Mouse (Mus musculus): ENCODE data around the gene Ccdc15.

Gene Ccdc15
- long read RNA-seq, experiment 1, partial matches to known transcripts, result 2 of 3 reads
- long read RNA-seq, experiment 1, other reads (novel, unspliced or antisense), result 1 of 3 reads
- long read RNA-seq, experiment 2, partial matches to known transcripts, result 6 of 7 reads
- long read RNA-seq, experiment 2, other reads (novel, unspliced or antisense), result 1 of 7 reads

GRCm38 (mm10) chr9:37347988-37348642 lies at the start of gene Ccdc15:
Gene Ccdc15, minus strand, starts transcription at chr9:37348432.
- intact Hi-C loops (cut with DNase I), result no loop called here

- intact Hi-C loops (cut with DNase I), result no loop called here
Measured at GRCm38 (mm10) chr9:37393482-37394131, 45.4 kb upstream of the Ccdc15 start.

GRCm38 (mm10) chr9:37392071-37392470 lies 43.8 kb upstream of the Ccdc15 start:
- intact Hi-C loops (cut with DNase I), result no loop called here

- intact Hi-C loops (cut with DNase I), result no loop called here
Measured at GRCm38 (mm10) chr9:37390891-37391290, 42.7 kb upstream of the Ccdc15 start.

GRCm38 (mm10) chr9:37384284-37385182 lies 36.3 kb upstream of the Ccdc15 start:
- intact Hi-C loops (cut with DNase I), result no loop called here

GRCm38 (mm10) chr9:37383161-37383560 lies 34.9 kb upstream of the Ccdc15 start:
- intact Hi-C loops (cut with DNase I), result no loop called here

- intact Hi-C loops (cut with DNase I), result no loop called here
Measured at GRCm38 (mm10) chr9:37375718-37376117, 27.5 kb upstream of the Ccdc15 start.

GRCm38 (mm10) chr9:37371232-37371801 lies 23.1 kb upstream of the Ccdc15 start:
- intact Hi-C loops (cut with DNase I), result no loop called here

GRCm38 (mm10) chr9:37368860-37369259 lies 20.6 kb upstream of the Ccdc15 start:
- intact Hi-C loops (cut with DNase I), result no loop called here

- intact Hi-C loops (cut with DNase I), result no loop called here
Measured at GRCm38 (mm10) chr9:37368081-37368830, 20.0 kb upstream of the Ccdc15 start.

- intact Hi-C loops (cut with DNase I), result no loop called here
Measured at GRCm38 (mm10) chr9:37367301-37368080, 19.3 kb upstream of the Ccdc15 start, which contains the start of gene Hepacam. Gene Hepacam, plus strand, starts transcription at chr9:37367351.

- intact Hi-C loops (cut with DNase I), result no loop called here
Measured at GRCm38 (mm10) chr9:37365706-37366105, 17.5 kb upstream of the Ccdc15 start.

GRCm38 (mm10) chr9:37364392-37364791 lies 16.2 kb upstream of the Ccdc15 start:
- intact Hi-C loops (cut with DNase I), result no loop called here

GRCm38 (mm10) chr9:37363551-37363950 lies 15.3 kb upstream of the Ccdc15 start:
- intact Hi-C loops (cut with DNase I), result no loop called here

- intact Hi-C loops (cut with DNase I), result no loop called here
Measured at GRCm38 (mm10) chr9:37362881-37363280, 14.6 kb upstream of the Ccdc15 start.

- intact Hi-C loops (cut with DNase I), result no loop called here
Measured at GRCm38 (mm10) chr9:37362084-37362483, 13.9 kb upstream of the Ccdc15 start.

- intact Hi-C loops (cut with DNase I), result no loop called here
Measured at GRCm38 (mm10) chr9:37359331-37360220, 11.3 kb upstream of the Ccdc15 start.

- intact Hi-C loops (cut with DNase I), result no loop called here
Measured at GRCm38 (mm10) chr9:37358713-37359330, 10.6 kb upstream of the Ccdc15 start.

Data from adrenal gland (tissue).